Mouse (Mus musculus) adrenal gland, adult 2 months (tissue): ENCODE measurements around the gene Ambra1. TPM values are rescaled to one million over a fixed set of nuclear protein-coding genes. Genes with fewer than 3 reads are reported as not detected.

Source experiments
- DNase-seq: peaks from one replicate; pipeline ENCODE4 v3.0.0; 2021
- microRNA-seq, 2 experiments: library from miRNA; unstranded; fragments of <30 nt; microRNA quantifications; one replicate each; pipeline ENCODE4 v1.2.0; 2021
- polyA plus RNA-seq: library from polyadenylated mRNA; depleted of rRNA; stranded (reverse); fragments of >200 nt; gene quantifications from 2 replicates; pipeline ENCODE4 v1.2.3, GENCODE M21; 2012; rRNA removed
- total RNA-seq, 2 experiments: library from RNA; stranded (reverse); gene quantifications; 2 replicates each; pipeline ENCODE4 v1.2.3; 2021

Gene Ambra1
- total and polyA plus RNA-seq, 3 experiments = 29.8 to 34.1 (median 31.0) TPM

GRCm38 (mm10) chr2:91959544-91960410 lies 229.8 kb downstream of the Ambra1 start:
- no peak for DNase-seq

GRCm38 (mm10) chr2:91960459-91960858 lies 230.5 kb downstream of the Ambra1 start:
- no peak for DNase-seq

GRCm38 (mm10) chr2:91961901-91962761 lies 232.2 kb downstream of the Ambra1 start:
- no peak for DNase-seq

- DNase-seq = peak; percentile 63
Measured at GRCm38 (mm10) chr2:91962864-91963401, 233.0 kb downstream of the Ambra1 start.

GRCm38 (mm10) chr2:91963443-91963932 lies 233.6 kb downstream of the Ambra1 start:
- peak; percentile 98 for DNase-seq

- DNase-seq = no peak
Measured at GRCm38 (mm10) chr2:91964610-91965204, 234.8 kb downstream of the Ambra1 start.

- peak; percentile 75 for DNase-seq
Measured at GRCm38 (mm10) chr2:91965417-91965816, 235.5 kb downstream of the Ambra1 start.

GRCm38 (mm10) chr2:91966367-91966766 lies 236.4 kb downstream of the Ambra1 start:
- DNase-seq = peak; percentile 44

- peak; percentile 39 for DNase-seq
Measured at GRCm38 (mm10) chr2:91967962-91968361, 238.0 kb downstream of the Ambra1 start.

Small RNA genes within 50 kb of the gene (microRNA-seq; reads per million reads assigned to microRNA genes)
- gene Mir6999 = 0 reads per million in 2 experiments

Other genes with a start within 250 kb of the Ambra1 start
- 10 to 100 TPM; 36.6 to 40.3 TPM for gene Ckap5, start 203.4 kb upstream of the Ambra1 start, total RNA-seq
- 2.3 and 2.9 TPM in 2 replicates for gene Ckap5, start 203.4 kb upstream of the Ambra1 start, polyA plus RNA-seq
- 1 to 10 TPM in 1 of 2 experiments, under 1 TPM in 1; 0.38 to 2.9 TPM for gene F2, start 93.7 kb upstream of the Ambra1 start, total RNA-seq
- 1.2 TPM in 1 of 2 replicates, not detected in the other for gene F2, start 93.7 kb upstream of the Ambra1 start, polyA plus RNA-seq
- gene Zfp408, start 80.3 kb upstream of the Ambra1 start, total RNA-seq = 1 to 10 TPM; 8.0 to 9.6 TPM
- 18.9 and 20.5 TPM in 2 replicates for gene Zfp408, start 80.3 kb upstream of the Ambra1 start, polyA plus RNA-seq
- gene Arhgap1, start 80.3 kb upstream of the Ambra1 start, total RNA-seq = 10 to 100 TPM; 64.4 to 65.4 TPM
- gene Arhgap1, start 80.3 kb upstream of the Ambra1 start, polyA plus RNA-seq = 52.9 and 65.8 TPM in 2 replicates
- gene Atg13, start 19.6 kb upstream of the Ambra1 start, total RNA-seq = 10 to 100 TPM; 58.5 to 61.7 TPM
- 43.9 and 59.4 TPM in 2 replicates for gene Atg13, start 19.6 kb upstream of the Ambra1 start, polyA plus RNA-seq
- 10 to 100 TPM in 1 of 2 experiments, 1 to 10 TPM in 1; 6.8 to 12.0 TPM for gene Harbi1, start 19.3 kb upstream of the Ambra1 start, total RNA-seq
- 1.8 and 2.0 TPM in 2 replicates for gene Harbi1, start 19.3 kb upstream of the Ambra1 start, polyA plus RNA-seq
- 1 to 10 TPM; 2.1 to 3.1 TPM for gene Chrm4, start 197.1 kb downstream of the Ambra1 start, total RNA-seq
- gene Chrm4, start 197.1 kb downstream of the Ambra1 start, polyA plus RNA-seq = 0.28 and 0.49 TPM in 2 replicates
- 1 to 10 TPM; 6.0 to 8.0 TPM for gene Mdk, start 202.2 kb downstream of the Ambra1 start, total RNA-seq
- gene Mdk, start 202.2 kb downstream of the Ambra1 start, polyA plus RNA-seq = 1.3 and 2.1 TPM in 2 replicates
- gene Gm9821, start 215.6 kb downstream of the Ambra1 start, total RNA-seq = not detected
- gene Gm9821, start 215.6 kb downstream of the Ambra1 start, polyA plus RNA-seq = not detected in 2 replicates
- gene Dgkz, start 245.7 kb downstream of the Ambra1 start, total RNA-seq = 10 to 100 TPM; 37.8 to 57.6 TPM
- 108 and 122 TPM in 2 replicates for gene Dgkz, start 245.7 kb downstream of the Ambra1 start, polyA plus RNA-seq